In genomic region chr4:86847246-86847645, GRCm38 (mm10) we compare ENCODE assay signal across 27 mouse cellular contexts. TPM values are rescaled to one million over a fixed set of nuclear protein-coding genes. Genes with fewer than 3 reads are reported as not detected.
DNase-seq lines count a peak whose midpoint lies in the region; ATAC-seq and TF ChIP-seq lines count a peak whose summit lies in the region.
"Had no signal": no experiment of that assay in that cellular context is flagged by ENCODE, and none has a peak within 500 bp of the region (broad histone marks: within the 10 kb centered on the region; RNA-seq: fewer than 3 reads in every experiment).

No protein-coding gene starts in this region.

- 10% methylated on average over 2 of the region's 2 CpGs for WGBS in liver, adult 2 months
- 63% methylated on average over 2 of the region's 2 CpGs for WGBS in liver, embryonic 12.5 days (ENCODE audit: insufficient replicate concordance)
- 94% methylated on average over 2 of the region's 2 CpGs for WGBS in midbrain, embryonic 11.5 days
- 95% methylated on average over 2 of the region's 2 CpGs for WGBS in midbrain, embryonic 14.5 days
- 67% methylated on average over 2 of the region's 2 CpGs for WGBS in stomach, embryonic 16.5 days

- H3K9ac ChIP-seq in liver, adult 2 months (ENCODE audit: low read depth, low read length) = no peak overlapping the region
- H3K9ac ChIP-seq in liver, embryonic 12.5 days = no peak overlapping the region
- H3K9ac ChIP-seq in midbrain, embryonic 11.5 days (ENCODE audit: low read length) = no peak overlapping the region
- no peak overlapping the region for H3K9ac ChIP-seq in midbrain, embryonic 14.5 days (replicated peaks; ENCODE audit: low read length)
- no peak overlapping the region for H3K9ac ChIP-seq in stomach, embryonic 16.5 days (ENCODE audit: low read length)
- H3K9ac ChIP-seq: forebrain, embryonic 13.5 days; heart, embryonic 13.5 days; hindbrain, embryonic 14.5 days had no signal

- no peaks in the 10 kb centered on the region for H3K27me3 ChIP-seq in liver, adult 2 months (ENCODE audit: control insufficient read depth, insufficient read depth, low read length)
- H3K27me3 ChIP-seq in liver, embryonic 12.5 days (replicated peaks) = no peaks in the 10 kb centered on the region
- no peaks in the 10 kb centered on the region for H3K27me3 ChIP-seq in midbrain, embryonic 11.5 days (ENCODE audit: control insufficient read depth, insufficient read depth, low read length)
- H3K27me3 ChIP-seq in midbrain, embryonic 14.5 days (ENCODE audit: control insufficient read depth, insufficient read depth, low read length) = no peaks in the 10 kb centered on the region
- H3K27me3 ChIP-seq in stomach, embryonic 16.5 days (ENCODE audit: control insufficient read depth, insufficient read depth, low read length) = no peaks in the 10 kb centered on the region
- H3K27me3 ChIP-seq: CH12.LX; forebrain, embryonic 13.5 days; heart, embryonic 13.5 days; Patski had no signal

- no peaks in the 10 kb centered on the region; the same call in 1 of the 2 replicates for H3K79me2 ChIP-seq in liver, adult 2 months (ENCODE audit: control insufficient read depth, insufficient read depth, low read length)

- peaks cover 7% of the 10 kb centered on the region for H3K4me1 ChIP-seq in liver, adult 2 months (ENCODE audit: control insufficient read depth, insufficient read depth, low read length)
- 0 out of 2 replicates have a peak, but pooled peaks cover 4% of the 10 kb centered on the region for H3K4me1 ChIP-seq in liver, embryonic 12.5 days
- H3K4me1 ChIP-seq in midbrain, embryonic 11.5 days (ENCODE audit: control insufficient read depth, insufficient read depth, low read length) = no peaks in the 10 kb centered on the region
- H3K4me1 ChIP-seq in midbrain, embryonic 14.5 days (ENCODE audit: control insufficient read depth, insufficient read depth, low read length) = no peaks in the 10 kb centered on the region
- H3K4me1 ChIP-seq in stomach, embryonic 16.5 days (ENCODE audit: control insufficient read depth, insufficient read depth, low read length) = no peaks in the 10 kb centered on the region
- H3K4me1 ChIP-seq: forebrain, embryonic 10.5 days; forebrain, embryonic 13.5 days; heart, embryonic 13.5 days had no signal

- H3K36me3 ChIP-seq in liver, adult 2 months (ENCODE audit: control insufficient read depth, insufficient read depth, low read length) = peaks cover 17% of the 10 kb centered on the region; the same call in 1 of the 2 replicates
- H3K36me3 ChIP-seq in liver, embryonic 12.5 days = peaks cover 58% of the 10 kb centered on the region
- H3K36me3 ChIP-seq in midbrain, embryonic 11.5 days (ENCODE audit: control insufficient read depth, insufficient read depth, low read length) = peaks cover 6% of the 10 kb centered on the region
- H3K36me3 ChIP-seq in midbrain, embryonic 14.5 days (ENCODE audit: control insufficient read depth, insufficient read depth, low read length) = peaks cover 56% of the 10 kb centered on the region
- peaks cover 13% of the 10 kb centered on the region; the same call in 1 of the 2 replicates for H3K36me3 ChIP-seq in stomach, embryonic 16.5 days (ENCODE audit: control insufficient read depth, insufficient read depth, low read length)

- DNase-seq in liver, adult 2 months (ENCODE audit: extremely low read depth, low read depth, low spot score) = peak; percentile 93
- peak; percentile 53 for DNase-seq in midbrain, embryonic 11.5 days (ENCODE audit: low spot score, missing footprints)
- DNase-seq in midbrain, embryonic 14.5 days = no peak
- no peak for DNase-seq in frontal cortex, postnatal 10 days (ENCODE audit: low spot score in 2 of 2)
- DNase-seq in right cerebral cortex, postnatal 25 days = no peak
- DNase-seq: adrenal gland, postnatal 10 days; adrenal gland, postnatal 36 days; B cell, adult 2 months; cerebellum, adult 18-20 months; cerebellum, adult 9-10 months; cerebellum, postnatal 14 days; gastrocnemius, adult 2 months; gastrocnemius, postnatal 25 days; heart, adult 2 months; heart, postnatal 14 days; heart, postnatal 4 days had no signal

- TF ChIP-seq POLR2A in liver, adult 2 months (IDR thresholded peaks at IDR 0.05; ENCODE audit: extremely low read depth, insufficient read depth, low read length) = no peak

- H3K9me3 ChIP-seq in liver, embryonic 12.5 days (replicated peaks) = no peaks in the 10 kb centered on the region
- no peaks in the 10 kb centered on the region for H3K9me3 ChIP-seq in midbrain, embryonic 11.5 days (ENCODE audit: control insufficient read depth, low read length)
- H3K9me3 ChIP-seq in midbrain, embryonic 14.5 days (ENCODE audit: control insufficient read depth, low read length) = no peaks in the 10 kb centered on the region
- H3K9me3 ChIP-seq in stomach, embryonic 16.5 days (replicated peaks; ENCODE audit: control insufficient read depth, low read length) = no peaks in the 10 kb centered on the region
- H3K9me3 ChIP-seq: forebrain, embryonic 10.5 days; forebrain, embryonic 13.5 days; G1E; heart, embryonic 10.5 days; heart, embryonic 13.5 days had no signal

- no peak overlapping the region for H3K4me3 ChIP-seq in liver, adult 2 months (ENCODE audit: insufficient read depth, low read depth, low read length)
- H3K4me3 ChIP-seq in liver, embryonic 12.5 days = no peak overlapping the region
- H3K4me3 ChIP-seq in midbrain, embryonic 11.5 days (ENCODE audit: low read depth, low read length) = no peak overlapping the region
- H3K4me3 ChIP-seq in midbrain, embryonic 14.5 days (replicated peaks; ENCODE audit: low read depth, low read length) = no peak overlapping the region
- no peak overlapping the region for H3K4me3 ChIP-seq in stomach, embryonic 16.5 days (replicated peaks; ENCODE audit: low read length)
- H3K4me3 ChIP-seq: forebrain, embryonic 10.5 days; forebrain, embryonic 13.5 days; gastrocnemius, adult 2 months; heart, adult 2 months; heart, embryonic 10.5 days; heart, embryonic 13.5 days had no signal

- 0 out of 2 replicates have a peak overlapping the region, but pooled peaks have one; percentile 37 for H3K27ac ChIP-seq in liver, adult 2 months (replicated peaks; ENCODE audit: insufficient read depth, low read depth, low read length)
- no peak overlapping the region for H3K27ac ChIP-seq in liver, embryonic 12.5 days
- H3K27ac ChIP-seq in midbrain, embryonic 11.5 days (ENCODE audit: low read depth, low read length) = no peak overlapping the region
- no peak overlapping the region for H3K27ac ChIP-seq in midbrain, embryonic 14.5 days (replicated peaks; ENCODE audit: low read depth, low read length)
- H3K27ac ChIP-seq in stomach, embryonic 16.5 days (ENCODE audit: low read length) = no peak overlapping the region
- H3K27ac ChIP-seq: forebrain, embryonic 10.5 days; forebrain, embryonic 13.5 days; gastrocnemius, adult 2 months; heart, adult 2 months; heart, embryonic 10.5 days; heart, embryonic 13.5 days; hindbrain, embryonic 14.5 days had no signal

- ATAC-seq in liver, embryonic 12.5 days = no peak
- no peak for ATAC-seq in midbrain, embryonic 11.5 days (ENCODE audit: low FRiP score)
- no peak for ATAC-seq in midbrain, embryonic 14.5 days (ENCODE audit: low FRiP score, low TSS enrichment)
- peak; percentile 64; the same call in 1 of the 2 replicates for ATAC-seq in stomach, embryonic 16.5 days (ENCODE audit: insufficient read depth, low FRiP score)
- ATAC-seq: forebrain, embryonic 13.5 days; forebrain, embryonic 16.5 days; Patski had no signal

- no peak for TF ChIP-seq CTCF in liver, adult 2 months (IDR thresholded peaks at IDR 0.05; ENCODE audit: low read depth, low read length)

- H3K4me2 ChIP-seq in liver, embryonic 12.5 days = no peak overlapping the region
- H3K4me2 ChIP-seq in midbrain, embryonic 11.5 days = no peak overlapping the region
- no peak overlapping the region for H3K4me2 ChIP-seq in midbrain, embryonic 14.5 days (ENCODE audit: low read length)
- no peak overlapping the region for H3K4me2 ChIP-seq in stomach, embryonic 16.5 days (ENCODE audit: low read depth, low read length)
- H3K4me2 ChIP-seq: forebrain, embryonic 13.5 days; heart, embryonic 13.5 days; hindbrain, embryonic 14.5 days had no signal

RNA-seq across cellular contexts. Expression of gene Rps6, which starts 10.0 kb away (rescaled TPM):
- 380 and 503 TPM in 2 replicates for total RNA-seq in liver, adult 2 months (2014; rRNA removed)
- 280 and 301 TPM in 2 replicates for polyA plus RNA-seq in liver, adult 2 months (2012; rRNA removed)
- 704 and 734 TPM in 2 replicates for polyA plus RNA-seq in liver, embryonic 12.5 days (2016; fragmentation: Nextera tagmentation; extraction: Ambion mirVana)
- 721 and 723 TPM in 2 replicates for polyA plus RNA-seq in midbrain, embryonic 11.5 days (2014; fragmentation: Nextera tagmentation; extraction: Ambion mirVana)
- polyA plus RNA-seq in midbrain, embryonic 14.5 days (2014; fragmentation: Nextera tagmentation; extraction: Ambion mirVana) = 413 and 486 TPM in 2 replicates
- 556 and 729 TPM in 2 replicates for polyA plus RNA-seq in stomach, embryonic 16.5 days (2015; fragmentation: Nextera tagmentation; extraction: Ambion mirVana)

RNA-seq across cellular contexts. Expression of gene Acer2, which starts 26.9 kb away (rescaled TPM):
- total RNA-seq in liver, adult 2 months (2014; rRNA removed) = 11.5 and 13.2 TPM in 2 replicates
- polyA plus RNA-seq in liver, adult 2 months (2012; rRNA removed) = 5.6 and 6.5 TPM in 2 replicates
- polyA plus RNA-seq in liver, embryonic 12.5 days (2016; fragmentation: Nextera tagmentation; extraction: Ambion mirVana) = 8.1 and 8.4 TPM in 2 replicates
- 7.0 and 9.2 TPM in 2 replicates for polyA plus RNA-seq in midbrain, embryonic 11.5 days (2014; fragmentation: Nextera tagmentation; extraction: Ambion mirVana)
- polyA plus RNA-seq in midbrain, embryonic 14.5 days (2014; fragmentation: Nextera tagmentation; extraction: Ambion mirVana) = 22.5 and 26.8 TPM in 2 replicates
- 22.5 and 24.2 TPM in 2 replicates for polyA plus RNA-seq in stomach, embryonic 16.5 days (2015; fragmentation: Nextera tagmentation; extraction: Ambion mirVana)
- polyA plus RNA-seq: G1E, Patski had no signal

Comparison
In these comparisons a context has a peak if more than half of its experiments do, and no peak if none do; other contexts are left out.
1. DNase-seq: peak in liver, adult 2 months (single experiment) and midbrain, embryonic 11.5 days (single experiment); none in midbrain, embryonic 14.5 days (single experiment), frontal cortex, postnatal 10 days (0 of 2) and right cerebral cortex, postnatal 25 days (single experiment).